Mouse (Mus musculus) left cerebral cortex, postnatal 4 days (tissue): Measurements from ENCODE around the gene Tpst2. TPM values are rescaled to one million over a fixed set of nuclear protein-coding genes. Genes with fewer than 3 reads are reported as not detected.
A peak's percentile ranks its signal among the peaks of the same experiment; 100 is the strongest.

Source experiments
- DNase-seq: peaks from one replicate; pipeline ENCODE4 v3.0.0-alpha.2; 2022
- intact Hi-C: fragments of 180-260 bp; cut with DNase I; formaldehyde crosslinking; loops from one replicate; pipeline ENCODE4 v1.15.1; 2025
- total RNA-seq, 2 experiments: library from RNA; stranded (reverse); gene quantifications; 2 replicates each; pipeline ENCODE4 v1.2.3; 2021

The Tpst2 gene
- total RNA-seq, 2 experiments from 2014 or later, result 25.5 to 28.8 TPM

GRCm38 (mm10) chr5:112280151-112280550, 3.7 kb downstream of the Tpst2 start:
- intact Hi-C loops, result no loop called here

GRCm38 (mm10) chr5:112280863-112281660, 4.6 kb downstream of the Tpst2 start:
- no peak for DNase-seq
- intact Hi-C loops, result no loop called here

More at GRCm38 (mm10) chr5:112280151-112280550, 3.7 kb downstream of the Tpst2 start:
- DNase-seq, result no peak

- no peak for DNase-seq
- intact Hi-C loops, result no loop called here
Measured at GRCm38 (mm10) chr5:112281676-112282075, 5.2 kb downstream of the Tpst2 start.

GRCm38 (mm10) chr5:112282123-112282779, 5.8 kb downstream of the Tpst2 start:
- intact Hi-C loops, result no loop called here
- no peak for DNase-seq

DNA sequence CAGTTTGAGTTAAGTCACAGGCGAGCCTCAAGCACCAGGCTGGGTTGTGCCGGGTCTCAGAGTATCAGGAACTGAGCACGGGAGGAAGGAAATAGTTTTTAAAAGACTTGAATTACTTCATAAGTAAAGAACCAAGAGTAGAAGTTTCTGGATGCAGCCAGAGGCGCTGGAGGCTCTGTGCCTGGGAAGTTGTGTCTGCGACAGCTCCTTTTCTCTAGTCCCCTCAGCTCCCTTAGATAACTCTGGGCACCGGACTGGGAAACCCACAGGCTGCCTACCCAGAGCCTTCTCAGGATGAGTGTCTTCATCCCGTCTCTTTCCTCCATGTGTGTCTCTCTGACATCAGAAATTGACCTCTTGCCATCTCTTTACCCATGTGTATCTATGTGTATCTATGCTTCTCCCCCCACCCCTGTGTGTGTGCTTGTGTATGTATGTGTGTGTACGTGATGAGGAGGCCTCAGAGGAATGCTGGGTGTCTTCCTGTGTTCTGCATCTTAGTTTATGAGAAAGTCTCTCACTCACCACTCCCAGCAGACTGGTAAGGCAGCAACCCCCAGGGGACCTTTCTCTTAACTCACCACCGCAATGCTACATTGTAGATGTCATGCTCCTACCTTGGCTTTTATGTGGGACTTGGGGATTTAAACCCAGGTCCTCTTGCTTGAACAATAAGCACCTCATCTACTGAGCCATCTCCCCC, 6.4 kb downstream of the Tpst2 start:
- DNase-seq, result no peak
- intact Hi-C loops, result no loop called here

- no peak for DNase-seq
- intact Hi-C loops, result no loop called here
Measured at GRCm38 (mm10) chr5:112283543-112284202, 7.2 kb downstream of the Tpst2 start.

DNA sequence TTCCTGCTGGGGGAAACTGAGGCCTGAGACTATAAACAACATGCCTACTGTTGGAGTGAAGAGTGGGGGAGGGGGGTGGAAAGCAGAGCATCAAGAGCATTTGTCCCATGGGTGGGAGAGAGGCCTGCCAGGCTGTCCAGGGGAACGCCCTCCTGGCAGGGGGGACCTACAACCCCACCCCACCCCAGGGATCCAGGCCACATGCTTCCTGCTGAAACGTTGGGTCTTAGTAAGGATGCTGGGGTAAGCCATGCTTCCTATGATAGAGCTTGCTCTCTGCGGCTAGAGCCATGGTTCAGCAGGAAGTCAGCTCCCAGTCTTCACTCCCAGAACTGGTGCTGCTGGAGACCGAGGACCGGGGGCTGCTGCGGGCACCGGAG, 7.7 kb downstream of the Tpst2 start:
- intact Hi-C loops, result no loop called here
- DNase-seq, result no peak

DNA sequence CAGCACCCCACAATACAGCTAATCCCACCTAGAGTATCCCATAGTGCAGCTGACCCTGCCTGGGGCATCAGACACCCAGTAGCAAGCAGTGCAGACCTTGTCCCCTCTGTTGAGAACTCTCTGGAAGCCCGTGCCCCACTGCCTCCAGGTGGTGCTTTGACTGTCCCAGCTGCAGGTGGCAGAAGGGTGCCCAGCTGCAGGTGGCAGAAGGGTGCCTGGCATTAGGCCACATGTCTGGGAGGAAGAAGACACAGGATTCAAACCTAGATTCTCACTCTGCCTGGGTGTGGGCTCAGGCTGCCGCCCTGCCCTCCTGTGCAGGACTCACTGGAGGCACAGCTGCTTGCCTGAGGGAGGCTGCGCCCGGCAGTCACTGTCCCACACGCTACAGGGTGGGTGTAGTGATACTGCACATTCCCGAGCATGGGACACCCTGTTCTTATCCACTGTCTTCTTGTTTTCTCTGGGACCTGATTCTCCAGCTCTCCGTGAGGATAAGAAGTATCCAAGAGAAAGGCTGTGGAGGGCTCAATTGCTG, 9.1 kb downstream of the Tpst2 start:
- intact Hi-C loops, result no loop called here
- no peak for DNase-seq

DNA sequence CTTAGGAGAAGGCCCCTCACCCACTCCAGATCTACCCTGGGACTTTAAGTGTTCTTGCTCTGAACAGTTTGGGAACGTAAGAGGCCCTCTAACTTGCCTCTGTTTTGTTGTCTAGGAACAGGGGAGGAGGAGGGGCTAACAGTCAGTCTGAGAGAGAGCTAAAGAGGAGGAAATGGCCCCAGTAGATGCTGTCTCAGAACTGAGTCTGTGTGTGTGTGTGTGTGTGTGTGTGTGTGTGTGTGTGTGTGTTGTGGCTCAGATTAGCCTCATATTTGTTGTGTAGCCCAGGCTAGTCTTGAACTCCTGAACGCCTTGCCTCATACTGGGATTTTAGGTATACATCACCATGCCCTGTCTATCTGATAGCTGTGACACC, 10.1 kb downstream of the Tpst2 start:
- intact Hi-C loops, result no loop called here
- DNase-seq, result no peak

GRCm38 (mm10) chr5:112286984-112287641, 10.6 kb downstream of the Tpst2 start:
- DNase-seq, result no peak
- intact Hi-C loops, result no loop called here

DNA sequence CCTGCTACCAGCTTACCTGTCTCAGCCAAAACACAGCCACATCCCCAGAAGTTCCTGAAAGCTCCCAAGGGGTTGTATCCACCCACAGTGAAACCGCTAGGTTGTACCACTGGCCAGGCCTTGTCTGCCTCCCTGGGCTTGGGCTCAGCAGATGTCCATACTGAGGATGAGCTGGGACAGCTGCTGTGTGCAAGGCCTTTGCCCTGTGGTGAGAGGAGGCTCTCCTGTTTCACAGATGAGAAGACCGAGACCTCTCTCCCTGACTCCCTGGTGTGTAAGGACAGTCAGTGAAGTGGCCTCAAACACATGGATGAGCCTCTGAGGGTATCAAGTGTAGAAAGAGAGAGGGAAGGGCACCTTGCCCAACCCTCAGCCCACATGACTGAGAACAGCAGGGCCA, 11.2 kb downstream of the Tpst2 start:
- intact Hi-C loops, result no loop called here

DNA sequence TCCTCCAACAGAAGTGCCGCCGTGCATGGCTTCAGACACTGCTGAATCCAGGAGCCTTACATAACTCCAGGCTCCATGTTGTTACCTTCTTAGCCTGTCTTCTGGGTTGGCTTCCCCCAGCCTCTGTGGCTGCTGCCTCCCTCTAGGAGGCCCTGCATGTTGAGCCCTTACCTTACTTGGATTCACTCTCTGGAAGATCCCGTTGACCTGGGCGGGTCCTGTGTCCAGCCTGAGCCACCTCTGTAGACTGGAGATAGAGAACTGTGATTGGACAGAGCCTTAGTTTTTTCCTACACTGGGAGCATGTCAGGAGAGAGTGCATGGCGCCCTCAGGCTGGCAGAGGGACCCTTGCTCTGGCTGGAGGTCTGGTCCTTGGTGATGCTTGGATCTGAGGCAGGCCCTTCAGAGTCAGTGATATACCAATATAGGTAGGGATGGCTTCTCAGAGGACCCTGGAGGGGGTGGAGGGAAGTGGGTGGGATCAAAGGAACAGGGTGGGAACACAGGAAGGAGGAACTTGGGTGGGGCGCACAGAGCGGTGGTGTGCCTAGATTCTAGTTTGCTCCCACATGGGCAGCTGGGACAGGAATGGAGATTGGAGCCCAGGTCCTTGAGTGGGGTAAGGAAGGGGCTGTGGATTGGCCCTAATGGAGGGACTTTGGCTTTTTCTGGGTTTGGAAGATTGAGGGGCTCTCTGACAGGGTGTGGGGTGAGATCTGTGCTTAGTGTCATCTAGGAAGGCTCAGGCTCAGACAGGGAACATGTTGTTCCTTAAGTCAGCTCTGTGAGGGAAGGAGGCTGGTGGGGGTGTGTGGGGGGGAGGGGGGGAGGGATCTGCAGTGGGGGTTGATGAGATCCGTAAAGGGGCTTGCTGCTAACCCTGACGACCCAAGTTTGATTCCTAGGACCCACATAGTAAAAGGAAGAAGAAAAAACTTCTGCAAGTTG, 12.0 kb downstream of the Tpst2 start:
- DNase-seq, result no peak
- intact Hi-C loops, result no loop called here

More for the DNA sequence above, 11.2 kb downstream of the Tpst2 start:
- DNase-seq, result no peak

GRCm38 (mm10) chr5:112289236-112289635, 12.7 kb downstream of the Tpst2 start:
- intact Hi-C loops, result no loop called here
- peak; percentile 70 for DNase-seq

DNA sequence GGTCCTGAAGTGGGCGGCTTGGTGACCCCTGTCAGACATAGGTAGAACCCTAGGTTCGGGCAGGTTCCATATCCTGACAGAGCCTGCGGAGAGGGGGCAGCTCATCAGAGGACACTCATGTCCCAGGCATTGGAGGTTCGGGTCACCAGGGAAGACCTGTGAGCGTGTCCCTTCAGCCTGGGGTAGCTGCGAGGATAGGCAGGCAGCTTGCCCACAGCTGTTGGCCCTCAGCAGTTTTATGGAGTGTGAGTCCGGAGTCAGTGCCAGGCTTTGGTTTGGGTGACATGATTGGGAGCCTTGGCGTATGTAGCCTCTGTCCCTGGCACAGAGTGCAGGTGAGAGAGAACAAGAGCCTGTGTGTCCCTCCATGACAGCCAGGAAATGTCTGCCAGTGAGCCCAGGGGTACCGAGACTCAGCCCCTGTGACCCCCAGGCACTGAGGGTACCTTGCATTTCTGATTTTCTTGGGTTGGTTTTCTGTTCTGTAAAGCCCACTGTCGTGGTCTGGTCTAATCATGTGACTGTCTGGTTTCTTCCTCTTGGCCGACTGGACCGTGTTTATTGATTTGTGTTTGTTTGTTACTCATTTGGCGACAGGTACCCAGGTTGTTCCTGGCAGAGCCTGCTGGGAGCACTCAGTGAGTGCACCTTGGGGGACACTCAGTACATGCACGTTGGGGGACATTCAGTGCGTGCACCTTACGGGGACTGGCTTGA, 13.5 kb downstream of the Tpst2 start:
- peak; percentile 64 for DNase-seq
- intact Hi-C loops, result no loop called here

- DNase-seq, result no peak
- intact Hi-C loops, result no loop called here
Measured at GRCm38 (mm10) chr5:112290536-112290880, 14.0 kb downstream of the Tpst2 start.

- DNase-seq, result peak; percentile 49
- intact Hi-C loops, result no loop called here
Measured at GRCm38 (mm10) chr5:112291866-112292265, 15.4 kb downstream of the Tpst2 start.

GRCm38 (mm10) chr5:112292343-112292980, 16.0 kb downstream of the Tpst2 start:
- intact Hi-C loops, result no loop called here
- DNase-seq, result no peak

DNA sequence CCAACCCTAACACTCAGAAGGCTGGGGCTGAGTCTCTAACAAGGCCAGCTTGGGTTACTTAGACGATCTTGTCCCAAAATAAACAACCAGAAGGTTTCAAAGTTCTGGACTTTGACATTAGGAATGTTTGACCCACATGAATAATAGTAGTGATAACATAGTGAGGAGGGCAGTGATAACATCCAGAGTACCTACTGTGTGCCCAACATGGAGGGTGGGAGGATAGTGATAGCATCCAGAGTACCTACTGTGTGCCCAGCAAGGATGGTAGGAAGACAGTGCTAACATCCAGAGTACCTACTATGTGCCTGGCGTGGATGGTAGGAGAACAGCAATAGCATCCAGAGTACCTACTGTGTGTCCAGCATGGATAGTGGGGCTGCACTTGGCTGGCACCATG, 17.3 kb downstream of the Tpst2 start:
- DNase-seq, result no peak
- intact Hi-C loops, result no loop called here
